Mouse (Mus musculus): Measurements from ENCODE around the gene Arhgap1. TPM values are rescaled to one million over a fixed set of nuclear protein-coding genes. Genes with fewer than 3 reads are reported as not detected.

The Arhgap1 gene
- polyA plus RNA-seq, 1 experiment from 2014 or later, result 149 TPM

- Histone ChIP-seq H3K27me3 (replicated peaks; ENCODE audit: control insufficient read depth, insufficient read depth, low read length) (no peaks in the 10 kb centered on the region), H3K4me2 (ENCODE audit: low read length) (peak overlapping the region; percentile 62), H3K36me3 (ENCODE audit: control insufficient read depth, insufficient read depth, low read length) (no peaks in the 10 kb centered on the region), H3K9me3 (ENCODE audit: control insufficient read depth, low read length) (no peaks in the 10 kb centered on the region), H3K4me3 (ENCODE audit: low read depth, low read length) (peak overlapping the region; percentile 72), H3K27ac (ENCODE audit: low read depth) (peak overlapping the region; percentile 74), H3K9ac (ENCODE audit: low read length) (peak overlapping the region; percentile 69), H3K4me1 (replicated peaks; ENCODE audit: control insufficient read depth, insufficient read depth, low read length) (peaks cover 12% of the 10 kb centered on the region; the same call in 1 of the 2 replicates)
- ATAC-seq (replicated peaks; ENCODE audit: low FRiP score, low TSS enrichment, low read depth) (peak; percentile 1; the same call in 1 of the 2 replicates), DNase-seq (ENCODE audit: low spot score) (no peak)
- 4% methylated on average over 8 of the region's 8 CpGs for WGBS
Measured at GRCm38 (mm10) chr2:91711256-91711925, 61.7 kb downstream of the Arhgap1 start.

- ATAC-seq (replicated peaks; ENCODE audit: low FRiP score, low TSS enrichment, low read depth) (no peak), DNase-seq (ENCODE audit: low spot score) (no peak)
- Histone ChIP-seq H3K9me3 (ENCODE audit: control insufficient read depth, low read length) (no peaks in the 10 kb centered on the region), H3K4me3 (ENCODE audit: low read depth, low read length) (no peak overlapping the region), H3K9ac (ENCODE audit: low read length) (no peak overlapping the region), H3K4me1 (replicated peaks; ENCODE audit: control insufficient read depth, insufficient read depth, low read length) (peaks cover 8% of the 10 kb centered on the region; the same call in 1 of the 2 replicates), H3K27me3 (replicated peaks; ENCODE audit: control insufficient read depth, insufficient read depth, low read length) (no peaks in the 10 kb centered on the region), H3K4me2 (ENCODE audit: low read length) (no peak overlapping the region), H3K27ac (ENCODE audit: low read depth) (no peak overlapping the region), H3K36me3 (ENCODE audit: control insufficient read depth, insufficient read depth, low read length) (peaks cover 13% of the 10 kb centered on the region)
- 93% methylated on average over 1 of the region's 1 CpGs for WGBS
Measured at GRCm38 (mm10) chr2:91714921-91715320, 65.3 kb downstream of the Arhgap1 start.

GRCm38 (mm10) chr2:91718276-91718675 is 68.6 kb downstream of the Arhgap1 start:
- H3K4me3 ChIP-seq (ENCODE audit: low read depth, low read length), result no peak overlapping the region
- no peak overlapping the region for H3K27ac ChIP-seq (ENCODE audit: low read depth)
- H3K4me1 ChIP-seq (replicated peaks; ENCODE audit: control insufficient read depth, insufficient read depth, low read length), result no peaks in the 10 kb centered on the region
- DNase-seq (ENCODE audit: low spot score), result no peak
- peak; percentile 82 for ATAC-seq (replicated peaks; ENCODE audit: low FRiP score, low TSS enrichment, low read depth)
- WGBS, result 64% methylated on average over 6 of the region's 6 CpGs
- H3K9ac ChIP-seq (ENCODE audit: low read length), result no peak overlapping the region
- no peaks in the 10 kb centered on the region for H3K9me3 ChIP-seq (ENCODE audit: control insufficient read depth, low read length)
- peaks cover 25% of the 10 kb centered on the region for H3K36me3 ChIP-seq (ENCODE audit: control insufficient read depth, insufficient read depth, low read length)
- no peaks in the 10 kb centered on the region for H3K27me3 ChIP-seq (replicated peaks; ENCODE audit: control insufficient read depth, insufficient read depth, low read length)
- H3K4me2 ChIP-seq (ENCODE audit: low read length), result 0 out of 2 replicates have a peak overlapping the region, but pooled peaks have one; percentile 12

Other genes with a start within 250 kb of the Arhgap1 start
- gene 1110051M20Rik, start 205.2 kb upstream of the Arhgap1 start, polyA plus RNA-seq (2014; fragmentation: Nextera tagmentation; extraction: Ambion mirVana), result 53.1 and 64.5 TPM in 2 replicates
- 7.8 and 8.5 TPM in 2 replicates for gene Lrp4, start 192.3 kb upstream of the Arhgap1 start, polyA plus RNA-seq (2014; fragmentation: Nextera tagmentation; extraction: Ambion mirVana)
- 77.0 and 77.6 TPM in 2 replicates for gene Ckap5, start 123.1 kb upstream of the Arhgap1 start, polyA plus RNA-seq (2014; fragmentation: Nextera tagmentation; extraction: Ambion mirVana)
- gene F2, start 13.4 kb upstream of the Arhgap1 start, polyA plus RNA-seq (2014; fragmentation: Nextera tagmentation; extraction: Ambion mirVana), result 0.18 TPM in 1 of 2 replicates, not detected in the other
- 5.5 and 6.6 TPM in 2 replicates for gene Zfp408, start 69 bp upstream of the Arhgap1 start, polyA plus RNA-seq (2014; fragmentation: Nextera tagmentation; extraction: Ambion mirVana)
- gene Atg13, start 60.7 kb downstream of the Arhgap1 start, polyA plus RNA-seq (2014; fragmentation: Nextera tagmentation; extraction: Ambion mirVana), result 24.9 and 29.7 TPM in 2 replicates
- gene Harbi1, start 61.0 kb downstream of the Arhgap1 start, polyA plus RNA-seq (2014; fragmentation: Nextera tagmentation; extraction: Ambion mirVana), result 15.0 and 17.9 TPM in 2 replicates
- gene Ambra1, start 80.3 kb downstream of the Arhgap1 start, polyA plus RNA-seq (2014; fragmentation: Nextera tagmentation; extraction: Ambion mirVana), result 15.7 and 15.9 TPM in 2 replicates